Mouse (Mus musculus) CD8-positive naive resting alpha-beta T cell, adult 2 months (primary cell): Measurements from ENCODE around the gene Rplp1.

Experiments
- DNase-seq, 2 experiments: peaks; one replicate each; pipeline ENCODE4 v3.0.0; 2022; ENCODE audit warnings: low read depth in 2 of 2, low spot score in 2 of 2

The Rplp1 gene

DNA sequence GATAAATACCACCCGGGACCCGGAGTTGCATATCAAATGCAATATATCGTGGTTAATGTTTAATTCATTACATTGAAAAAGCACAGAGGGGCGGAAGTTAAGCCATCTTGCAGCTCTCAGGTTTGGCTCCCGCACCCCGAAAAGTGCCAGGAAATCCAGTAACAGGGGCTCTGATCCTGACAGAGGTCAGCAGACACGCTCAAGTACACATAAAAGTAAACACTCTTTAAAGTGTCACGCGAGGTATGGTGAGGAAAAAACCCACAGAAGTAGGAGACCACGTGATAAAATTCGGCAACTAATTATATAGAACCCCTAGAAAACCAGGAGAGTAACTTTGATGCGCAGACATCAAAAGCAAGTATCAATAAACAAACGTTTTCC lies 567 bp upstream of the Rplp1 start:
- peak; percentile 45 to 58 for DNase-seq

DNA sequence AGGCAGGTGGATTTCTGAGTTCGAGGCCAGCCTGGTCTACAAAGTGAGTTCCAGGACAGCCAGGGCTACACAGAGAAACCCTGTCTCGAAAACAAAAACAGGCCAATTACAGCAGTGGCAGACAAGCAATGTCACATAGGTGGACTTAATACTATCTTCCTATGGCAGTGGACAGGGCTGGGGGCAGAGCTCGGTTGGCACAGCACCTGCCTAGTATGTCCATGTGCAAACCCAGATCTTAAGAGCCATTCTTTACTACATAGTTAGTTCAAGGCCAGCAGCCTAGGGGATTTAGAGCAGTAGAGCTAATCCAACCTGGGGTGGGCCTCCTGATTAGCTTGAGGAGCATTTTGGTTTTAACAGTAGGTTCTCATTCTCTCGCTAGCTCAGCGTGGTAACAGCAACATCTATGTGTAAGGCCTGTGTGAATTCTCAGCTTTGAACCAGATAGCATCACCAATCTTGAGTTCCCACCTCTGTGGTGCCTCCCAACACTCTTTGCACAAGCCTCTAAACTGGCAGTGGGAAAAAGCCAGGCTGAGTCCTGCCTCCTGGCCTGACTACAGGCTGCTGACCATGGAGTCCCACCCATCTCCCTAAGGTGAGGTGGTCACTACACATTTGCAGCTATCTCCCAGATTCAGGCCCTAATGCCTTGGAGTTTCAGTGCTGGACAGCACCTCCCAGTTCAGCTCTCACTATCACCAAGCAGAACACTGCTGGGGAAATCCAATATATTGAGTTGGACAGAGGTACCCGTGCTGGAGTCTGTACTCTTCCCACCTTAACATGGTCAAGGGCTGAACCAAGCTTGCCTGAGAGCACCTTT lies 2.8 kb downstream of the Rplp1 start:
- DNase-seq, result no peak

DNA sequence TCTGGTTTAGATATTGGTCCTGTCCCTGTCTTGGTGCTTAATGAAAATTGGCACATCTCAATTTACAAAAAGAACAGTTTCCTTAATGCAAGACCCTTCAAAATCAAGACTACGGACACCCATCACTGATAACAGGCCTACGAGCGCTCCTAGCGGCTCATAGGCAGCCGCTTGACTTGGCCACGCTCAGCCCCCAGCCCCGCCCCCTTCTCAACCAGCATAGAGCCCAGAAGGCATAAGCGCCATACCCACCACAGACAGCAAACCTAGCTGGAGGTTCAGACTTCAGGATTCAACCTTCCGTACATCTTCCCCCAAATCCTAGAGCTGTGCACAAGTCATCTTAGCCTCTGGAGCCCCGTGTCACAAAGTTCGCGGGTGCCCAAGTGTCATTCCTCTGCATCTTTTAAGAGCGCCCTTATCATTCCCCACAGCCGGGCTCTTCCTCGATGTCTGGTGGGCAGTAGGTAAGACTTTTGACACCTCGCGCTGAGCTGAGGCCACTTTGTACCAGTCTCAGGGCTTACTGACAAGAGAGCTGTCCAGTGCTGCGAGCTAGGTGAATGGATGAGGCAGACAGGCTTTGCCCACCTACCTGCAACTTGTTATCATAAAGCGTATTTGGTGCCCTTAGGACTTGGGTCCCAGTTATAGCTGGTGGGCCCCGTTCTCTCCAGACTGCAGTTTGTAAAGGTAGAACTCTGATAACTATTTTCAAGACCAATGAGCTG lies 3.7 kb downstream of the Rplp1 start:
- no peak for DNase-seq

DNA sequence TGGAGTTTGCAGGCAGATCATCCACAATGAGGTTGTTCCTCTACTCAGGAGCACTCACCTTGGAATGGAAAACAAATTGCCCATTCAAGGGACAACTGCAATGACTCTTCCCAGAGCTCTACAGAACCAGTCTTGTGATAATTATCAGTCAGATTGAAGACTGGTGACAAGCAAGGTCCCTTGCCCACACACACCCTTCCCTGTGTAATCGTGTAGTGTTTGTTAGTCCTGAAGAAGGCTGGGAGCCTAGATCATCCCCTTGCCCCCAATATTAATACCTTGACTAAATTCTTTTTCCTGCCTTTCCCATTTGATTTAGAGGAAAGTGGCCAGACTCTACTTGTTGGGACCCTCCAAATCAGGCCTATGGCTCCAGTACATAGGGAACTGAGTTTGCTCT lies 4.7 kb downstream of the Rplp1 start:
- no peak for DNase-seq

DNA sequence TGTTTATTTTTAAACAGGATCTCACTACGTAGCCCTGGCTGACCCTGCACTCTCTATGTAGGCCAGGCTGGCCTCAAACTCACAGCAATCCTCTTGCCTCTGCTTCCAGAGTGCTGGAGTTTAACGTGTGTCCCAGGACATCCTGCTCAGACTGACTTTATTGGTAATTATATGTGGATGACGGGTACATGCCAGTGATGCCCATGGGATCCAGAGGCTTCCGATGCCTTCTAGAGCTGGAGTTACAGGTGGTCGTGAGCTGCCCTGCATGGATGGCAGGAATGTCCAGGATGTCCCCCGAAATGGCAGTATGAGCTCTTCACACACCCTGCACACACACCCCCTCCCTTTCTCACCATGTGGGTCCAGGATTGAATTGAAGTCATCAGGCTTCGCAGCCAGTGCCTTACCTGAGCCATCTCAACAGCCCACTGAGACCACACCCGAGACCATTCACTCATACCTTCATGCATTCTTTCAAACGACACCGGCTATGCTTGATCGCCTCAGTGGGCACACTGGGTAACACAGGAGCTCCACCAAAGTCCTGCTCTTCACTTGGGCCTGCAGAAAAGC lies 5.4 kb downstream of the Rplp1 start:
- no peak for DNase-seq

DNA sequence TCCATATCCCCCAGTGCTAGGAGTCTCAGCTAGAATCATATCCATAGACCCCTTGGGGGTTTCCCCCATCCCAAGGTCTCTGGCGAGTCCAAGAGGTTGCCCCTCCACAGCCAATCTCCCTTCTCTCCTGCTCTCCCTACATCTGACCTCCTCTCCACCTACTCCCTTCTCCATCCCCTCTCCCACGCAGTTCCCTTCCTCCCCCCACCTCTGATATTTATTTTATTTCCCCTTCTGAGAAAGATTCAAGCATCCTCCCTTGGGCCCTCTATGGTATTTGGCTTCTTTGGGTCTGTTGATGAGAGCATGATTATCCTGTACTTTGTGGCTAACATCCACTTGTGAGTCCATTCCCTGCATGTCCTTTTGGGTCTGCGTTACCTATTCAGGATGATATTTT lies 6.0 kb downstream of the Rplp1 start:
- peak in 1 of 2 experiments; percentile 0 for DNase-seq

DNA sequence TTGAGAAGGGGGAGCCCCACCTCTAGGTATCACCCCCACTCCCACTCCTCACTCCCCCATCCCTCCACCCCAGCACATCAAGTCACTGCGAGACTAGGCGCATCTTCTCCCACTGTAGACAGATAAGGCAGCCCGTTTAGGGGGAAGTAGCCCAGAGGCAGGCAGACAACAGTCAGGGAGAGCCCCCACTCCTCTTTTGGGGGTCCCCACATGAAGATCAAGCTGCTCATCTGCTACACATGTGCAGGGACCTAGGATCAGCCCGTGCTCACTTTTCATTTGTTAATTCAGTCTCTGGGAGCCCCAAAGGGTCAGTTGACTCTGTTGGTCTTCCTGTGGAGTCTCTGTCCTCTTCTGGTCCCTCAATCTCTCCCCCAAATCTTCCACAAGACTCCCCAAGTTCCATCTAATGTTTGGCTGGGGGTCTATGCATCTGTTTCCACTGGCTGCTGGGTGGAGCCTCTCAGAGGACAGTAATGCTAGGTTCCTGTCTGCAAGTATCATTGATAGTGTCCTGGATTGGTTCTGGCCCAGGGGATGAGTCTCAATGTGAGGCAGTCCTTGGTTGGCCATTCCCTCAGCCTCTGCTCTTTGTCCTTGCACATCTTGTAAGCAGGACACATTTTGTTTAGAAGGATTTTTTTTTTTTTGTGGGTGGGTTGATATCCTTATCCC lies 6.6 kb downstream of the Rplp1 start:
- DNase-seq, result peak in 1 of 2 experiments; percentile 1

DNA sequence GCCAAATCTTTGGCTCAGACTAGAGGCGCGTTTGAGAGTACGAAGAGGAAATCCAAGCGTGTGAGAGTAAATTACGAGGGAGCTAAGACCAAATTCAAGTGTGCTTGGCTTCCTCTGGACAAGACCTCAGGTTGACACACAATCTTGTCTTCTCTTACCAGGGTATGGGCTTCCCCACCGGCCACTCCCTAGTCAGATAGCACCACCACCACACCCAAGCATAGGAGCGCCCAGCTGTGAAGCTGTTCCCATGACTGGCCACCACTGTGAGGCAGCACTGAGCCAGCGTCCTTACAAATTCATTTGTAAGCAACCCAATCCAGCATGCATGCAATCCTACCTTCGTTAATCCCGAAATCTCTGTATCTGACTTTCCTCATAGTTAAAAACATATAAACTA lies 7.4 kb downstream of the Rplp1 start:
- peak; percentile 34 to 48 for DNase-seq

DNA sequence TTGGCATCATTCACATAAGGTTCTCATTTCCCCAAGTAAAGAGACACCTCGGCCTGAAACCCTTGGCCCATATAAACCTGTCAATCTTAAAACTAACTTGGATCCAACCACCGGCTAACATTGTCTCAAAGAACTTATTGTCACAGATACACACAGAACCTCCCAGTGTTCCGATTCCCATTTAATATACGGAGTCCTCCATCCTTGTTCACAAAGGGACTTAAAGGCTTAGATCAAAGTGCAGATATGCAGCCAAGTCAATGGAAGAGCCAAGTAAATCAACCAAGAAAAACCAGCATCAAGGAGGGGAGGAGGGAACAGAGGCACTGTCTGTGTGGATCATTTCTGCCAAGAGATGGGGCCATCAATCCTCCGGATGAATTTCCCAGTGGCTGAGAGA lies 8.8 kb downstream of the Rplp1 start:
- no peak for DNase-seq

DNA sequence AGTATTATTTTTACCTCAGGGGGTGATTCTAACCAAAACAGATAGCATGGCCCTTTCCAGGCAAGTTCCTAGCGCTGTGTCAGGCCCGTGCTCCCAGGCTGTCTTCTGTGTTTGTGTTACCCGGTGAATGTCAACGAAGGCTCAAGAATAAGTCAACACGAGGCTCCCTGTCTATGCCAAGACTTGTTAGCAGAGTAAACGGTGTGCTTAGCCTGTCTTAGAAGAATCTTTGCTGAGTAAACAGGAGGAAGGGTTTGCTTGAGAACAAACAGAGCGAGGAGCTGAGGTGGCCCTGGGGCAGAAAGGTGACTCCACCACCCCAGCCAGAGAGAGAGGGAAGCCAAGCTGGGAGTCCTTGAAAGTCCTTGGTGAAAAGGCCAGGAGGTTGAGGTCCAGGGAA lies 10.1 kb downstream of the Rplp1 start:
- DNase-seq, result no peak

DNA sequence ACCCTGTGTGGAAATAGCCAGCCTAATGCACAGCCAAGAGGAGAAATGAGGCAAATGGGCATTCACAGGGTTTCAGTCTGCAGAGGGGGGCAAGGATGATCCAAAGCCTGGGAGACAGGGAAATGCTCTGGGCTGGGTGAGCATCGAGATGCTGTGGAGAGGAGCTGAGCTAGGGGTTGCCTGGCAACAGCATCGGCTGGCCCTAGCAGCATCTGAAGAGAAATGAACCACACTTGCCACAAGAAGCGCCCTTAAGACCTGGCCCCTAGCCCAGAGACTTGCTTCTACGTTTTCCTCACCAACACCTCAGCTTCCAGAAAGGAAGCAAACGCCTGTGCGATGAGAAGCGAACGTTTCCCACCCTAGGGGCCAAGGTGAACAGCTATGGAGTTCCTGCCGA lies 11.9 kb downstream of the Rplp1 start:
- no peak for DNase-seq

DNA sequence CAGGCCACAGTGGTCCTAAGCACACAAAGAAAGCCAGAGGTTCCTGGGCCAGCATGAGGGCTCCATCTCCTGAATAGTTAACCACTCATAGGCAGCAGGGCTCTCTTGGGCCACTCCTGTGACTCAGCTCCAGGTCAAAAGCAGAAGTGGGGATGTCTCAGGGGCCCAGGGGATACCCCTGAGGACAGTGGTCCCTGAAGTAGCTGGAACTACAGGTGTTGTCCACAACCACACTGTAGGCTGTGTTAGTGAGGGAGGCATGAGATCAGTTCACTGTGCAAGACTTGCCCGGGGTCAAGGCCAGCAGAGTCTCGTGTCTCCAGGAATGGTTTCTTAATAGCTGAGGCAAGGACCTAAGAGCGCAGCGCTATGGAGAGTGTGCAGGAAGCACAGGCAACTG lies 12.8 kb downstream of the Rplp1 start:
- no peak for DNase-seq

DNA sequence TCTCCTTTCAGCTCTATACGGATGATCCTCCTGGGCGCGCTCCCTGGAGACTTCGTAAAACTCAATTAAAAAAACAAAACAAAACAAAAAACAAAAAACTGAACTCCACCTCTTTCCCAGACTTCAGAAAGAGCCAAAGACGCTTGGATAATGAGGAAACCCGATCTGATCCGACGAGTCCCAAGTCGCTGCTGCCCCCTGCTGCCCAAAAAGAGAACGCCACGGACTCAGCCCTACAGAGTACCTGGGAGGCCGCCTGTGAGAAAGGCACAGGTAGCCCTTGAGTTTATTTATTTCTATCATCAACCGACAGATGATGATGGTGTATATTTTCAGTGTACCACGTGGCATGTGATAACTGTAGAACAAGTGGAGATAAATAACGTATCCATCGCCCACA lies 14.5 kb downstream of the Rplp1 start:
- DNase-seq, result peak; percentile 69 to 77

DNA sequence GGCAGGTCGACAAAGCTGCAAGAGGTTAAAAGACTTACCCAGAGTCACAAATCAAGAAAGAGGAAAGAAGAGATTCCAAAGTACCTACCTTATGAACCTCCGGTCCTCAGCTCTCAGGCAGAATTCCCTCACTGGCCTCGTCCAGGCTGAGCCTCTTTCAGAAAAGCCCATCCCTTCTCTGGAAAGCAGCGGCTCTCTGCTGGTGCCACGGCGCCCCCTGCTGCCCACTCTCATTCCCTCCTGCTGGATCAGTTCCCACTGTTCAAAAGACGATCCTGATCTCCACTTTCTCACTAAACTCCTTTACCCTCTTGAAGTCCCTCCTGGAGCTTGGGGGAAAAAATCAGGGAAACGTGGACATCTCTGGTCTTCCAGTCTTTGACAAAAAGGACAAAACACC lies 15.9 kb downstream of the Rplp1 start:
- DNase-seq, result peak; percentile 38 to 59

DNA sequence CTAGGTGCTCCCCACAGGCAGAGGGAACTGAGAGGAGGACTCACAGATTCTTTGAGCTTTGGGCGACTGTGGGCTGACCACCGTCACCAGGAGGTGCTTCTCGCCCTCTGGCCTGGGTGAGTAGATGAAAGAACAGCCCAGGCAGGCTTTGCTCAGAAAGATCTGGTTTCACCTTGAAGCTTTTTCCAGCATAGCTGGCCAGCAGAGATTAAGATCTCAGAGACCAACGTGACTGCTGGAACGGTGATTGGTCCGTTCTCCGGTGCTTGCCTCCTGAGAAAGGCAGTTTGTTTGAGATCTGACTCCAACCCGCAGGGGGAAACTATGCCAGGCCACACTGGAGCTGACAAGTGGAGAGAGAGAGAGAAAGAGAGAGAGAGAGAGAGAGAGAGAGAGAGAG lies 19.3 kb downstream of the Rplp1 start:
- no peak for DNase-seq

DNA sequence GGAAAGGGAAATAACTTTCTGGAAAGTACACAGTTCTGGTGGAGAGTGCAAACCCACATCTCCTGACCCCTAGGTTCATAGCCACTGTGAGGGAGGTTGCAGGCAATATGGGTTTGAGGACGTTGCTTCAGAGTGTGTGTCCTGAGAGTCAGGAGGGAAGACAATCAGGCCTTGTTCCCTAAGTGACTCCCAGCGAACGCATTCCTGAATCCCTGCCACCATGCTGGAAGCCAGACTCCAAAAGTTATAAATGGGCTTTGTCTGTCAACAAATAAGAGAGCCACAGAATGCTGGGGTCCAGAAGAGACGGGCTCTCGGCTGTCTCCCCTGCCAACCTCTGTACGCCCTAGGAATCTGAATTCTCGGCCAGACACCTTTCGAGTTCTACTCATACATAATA lies 24.5 kb downstream of the Rplp1 start:
- no peak for DNase-seq

DNA sequence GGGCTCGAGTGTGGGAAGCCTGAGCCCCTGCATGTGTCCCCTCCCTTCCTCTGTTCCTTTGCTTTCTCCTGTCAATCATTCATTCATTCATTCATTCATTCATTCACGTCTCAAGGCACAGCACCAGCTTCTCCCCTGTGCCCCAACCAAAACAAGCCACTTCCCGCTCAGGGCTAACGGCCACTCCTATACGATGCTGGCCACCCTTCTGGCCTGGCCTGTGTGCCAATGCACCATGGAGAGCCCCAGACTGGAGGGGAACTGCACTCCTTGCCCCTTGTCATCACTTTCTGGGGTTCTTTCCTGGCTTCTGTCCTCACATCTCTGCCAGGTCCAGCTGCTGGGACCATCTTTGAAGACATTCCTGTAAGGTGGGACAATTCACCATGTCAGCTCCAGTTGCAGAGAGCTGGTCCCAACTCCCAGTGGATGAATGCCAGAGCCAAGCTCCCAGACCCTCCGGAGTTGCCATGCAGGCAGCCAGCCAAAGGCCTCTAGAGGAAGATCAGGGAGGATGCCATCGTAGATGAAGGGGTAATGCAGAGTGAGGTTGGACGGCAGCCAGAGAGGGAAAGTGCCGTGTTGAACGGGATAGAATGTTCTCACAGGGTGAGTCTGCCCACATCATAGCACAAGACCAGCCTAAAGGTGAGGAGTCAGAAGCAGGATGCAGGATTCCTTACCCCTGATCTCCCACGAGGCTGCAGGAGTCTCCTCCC lies 26.5 kb downstream of the Rplp1 start:
- DNase-seq, result no peak

DNA sequence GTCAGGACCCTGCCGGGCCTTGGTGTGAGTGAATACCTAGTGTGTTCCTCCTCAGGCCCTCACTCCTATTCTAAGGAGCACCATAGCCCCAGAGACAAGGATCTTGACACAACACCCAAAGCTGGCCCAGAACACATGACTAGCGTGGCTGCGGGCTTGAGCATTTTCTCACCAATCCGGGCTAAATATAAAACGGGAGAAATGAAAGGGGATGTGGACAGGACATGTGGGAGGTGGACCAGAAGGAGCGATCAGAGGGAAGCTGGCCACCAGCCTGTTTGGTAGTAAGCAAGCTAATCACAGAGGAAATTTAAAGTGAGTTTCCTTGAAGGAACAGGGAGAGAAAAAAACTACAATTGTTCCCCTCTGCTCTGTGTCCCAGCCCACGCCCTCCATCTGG lies 28.4 kb downstream of the Rplp1 start:
- DNase-seq, result no peak

DNA sequence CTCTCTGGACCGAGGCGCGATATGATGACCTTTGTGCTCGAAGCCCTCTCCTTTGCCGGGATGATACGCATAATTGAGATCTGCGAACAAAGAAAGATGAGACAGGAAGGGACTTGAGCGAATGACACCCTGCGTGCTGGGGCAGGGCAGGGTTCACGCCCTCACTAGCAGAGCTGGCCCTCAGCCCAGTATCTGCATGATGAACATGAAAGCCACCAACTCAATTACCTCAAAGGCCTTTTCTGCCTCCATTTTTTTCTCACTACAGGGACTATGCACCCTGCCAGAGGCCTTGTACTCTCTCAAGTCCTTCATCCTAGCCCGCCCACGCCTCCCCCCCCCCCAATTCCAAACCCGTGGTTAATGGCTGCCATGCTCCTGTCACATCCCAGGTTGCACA lies 29.4 kb downstream of the Rplp1 start:
- no peak for DNase-seq

DNA sequence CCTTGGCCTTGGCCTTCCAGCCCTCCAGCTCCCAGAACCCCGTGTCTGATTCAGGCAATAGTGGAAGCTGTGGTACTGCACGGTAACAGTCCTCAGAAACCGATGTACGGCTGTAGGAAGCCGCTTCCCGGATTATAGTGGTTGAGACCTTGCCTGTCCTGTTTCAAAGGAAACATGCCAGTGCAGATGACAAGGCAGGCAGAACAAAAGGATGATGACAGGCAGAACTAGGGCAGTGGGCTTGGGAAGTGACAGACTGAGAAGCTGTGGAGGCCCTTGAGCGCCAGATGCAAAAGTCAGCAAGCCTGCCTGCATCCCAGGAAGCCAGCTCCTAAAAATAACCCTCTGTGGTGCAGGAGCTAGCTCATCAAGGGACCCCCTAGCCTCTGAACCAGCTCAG lies 30.0 kb downstream of the Rplp1 start:
- DNase-seq, result no peak

DNA sequence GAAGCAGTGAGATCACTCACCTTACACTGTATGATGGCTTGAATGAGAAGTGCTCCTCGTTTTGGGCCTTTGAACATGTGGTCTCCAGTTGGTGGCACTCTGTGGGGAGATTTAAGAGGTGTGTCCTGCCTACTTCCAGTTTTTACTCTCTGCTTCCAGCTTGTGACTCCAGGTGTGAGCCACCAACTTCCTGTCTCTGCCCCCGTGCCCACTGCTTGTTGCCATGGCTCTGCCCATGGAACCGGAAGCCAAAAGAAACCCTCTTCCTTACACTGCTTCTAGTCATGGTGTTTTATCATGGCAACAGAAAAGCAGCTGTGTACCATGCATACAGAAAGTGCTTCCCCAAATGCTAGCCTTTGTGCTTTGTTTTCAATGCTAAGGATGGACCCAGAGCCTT lies 32.2 kb downstream of the Rplp1 start:
- no peak for DNase-seq
